Mouse (Mus musculus): ENCODE data around the gene Wdr76.
"Not testable (repeated sequence)": the region's sequence is repeated elsewhere in the genome, so short reads cannot be mapped to it uniquely, and the experiment has no call there.

Gene Wdr76

GRCm38 (mm10) chr2:121505942-121506882 lies at the start of gene Wdr76, which contains the start of gene Mfap1a:
Wdr76 (plus strand) TSS chr2:121506723.
Mfap1a (minus strand) TSS chr2:121506665.
- peak; percentile 58 for DNase-seq (ENCODE audit: low spot score)

GRCm38 (mm10) chr2:121460071-121460470 lies 46.5 kb upstream of the Wdr76 start:
- DNase-seq (ENCODE audit: low spot score): no peak

GRCm38 (mm10) chr2:121468982-121469381 lies 37.5 kb upstream of the Wdr76 start:
- not testable (repeated sequence) for DNase-seq (ENCODE audit: low spot score)

GRCm38 (mm10) chr2:121472783-121473182 lies 33.7 kb upstream of the Wdr76 start:
- not testable (repeated sequence) for DNase-seq (ENCODE audit: low spot score)

GRCm38 (mm10) chr2:121473301-121474179 lies 33.0 kb upstream of the Wdr76 start, which contains the start of gene Mfap1b:
Mfap1b (minus strand) TSS chr2:121474067.
- DNase-seq (ENCODE audit: low spot score): peak; percentile 73

- no peak for DNase-seq (ENCODE audit: low spot score)
Measured at GRCm38 (mm10) chr2:121474180-121474535, 32.4 kb upstream of the Wdr76 start.

GRCm38 (mm10) chr2:121475306-121475705 lies 31.2 kb upstream of the Wdr76 start:
- not testable (repeated sequence) for DNase-seq (ENCODE audit: low spot score)

- DNase-seq (ENCODE audit: low spot score): no peak
Measured at GRCm38 (mm10) chr2:121477491-121478266, 28.8 kb upstream of the Wdr76 start.

- no peak for DNase-seq (ENCODE audit: low spot score)
Measured at GRCm38 (mm10) chr2:121480498-121480897, 26.0 kb upstream of the Wdr76 start.

GRCm38 (mm10) chr2:121480916-121481315 lies 25.6 kb upstream of the Wdr76 start:
- not testable (repeated sequence) for DNase-seq (ENCODE audit: low spot score)

- DNase-seq (ENCODE audit: low spot score): no peak
Measured at GRCm38 (mm10) chr2:121483576-121483975, 22.9 kb upstream of the Wdr76 start.

GRCm38 (mm10) chr2:121484403-121484802 lies 22.1 kb upstream of the Wdr76 start:
- not testable (repeated sequence) for DNase-seq (ENCODE audit: low spot score)

GRCm38 (mm10) chr2:121501550-121501949 lies 5.0 kb upstream of the Wdr76 start:
- DNase-seq (ENCODE audit: low spot score): not testable (repeated sequence)

GRCm38 (mm10) chr2:121507173-121507950 lies 839 bp downstream of the Wdr76 start:
- no peak for DNase-seq (ENCODE audit: low spot score)

- DNase-seq (ENCODE audit: low spot score): no peak
Measured at GRCm38 (mm10) chr2:121507951-121508330, 1.4 kb downstream of the Wdr76 start.

- DNase-seq (ENCODE audit: low spot score): no peak
Measured at GRCm38 (mm10) chr2:121509584-121509983, 3.1 kb downstream of the Wdr76 start.

- no peak for DNase-seq (ENCODE audit: low spot score)
Measured at GRCm38 (mm10) chr2:121511401-121511800, 4.9 kb downstream of the Wdr76 start.

- not testable (repeated sequence) for DNase-seq (ENCODE audit: low spot score)
Measured at GRCm38 (mm10) chr2:121512991-121513765, 6.7 kb downstream of the Wdr76 start.

- DNase-seq (ENCODE audit: low spot score): no peak
Measured at GRCm38 (mm10) chr2:121514211-121514610, 7.7 kb downstream of the Wdr76 start.

GRCm38 (mm10) chr2:121518106-121518505 lies 11.6 kb downstream of the Wdr76 start:
- no peak for DNase-seq (ENCODE audit: low spot score)

Measured in layer of hippocampus, adult 9-10 months (tissue).